Mouse (Mus musculus) gastrocnemius, postnatal 14 days (tissue): ENCODE data around the gene Cactin. TPM values are rescaled to one million over a fixed set of nuclear protein-coding genes. Genes with fewer than 3 reads are reported as not detected.
A peak's percentile ranks its signal among the peaks of the same experiment; 100 is the strongest.

ENCODE experiments used
- DNase-seq: peaks from one replicate; pipeline ENCODE4 v3.0.0; 2021; ENCODE audit warnings: mixed read lengths
- intact Hi-C: fragments of 180-260 bp; cut with DNase I; formaldehyde crosslinking; loops from one replicate; pipeline ENCODE4 v1.15.1; 2025; ENCODE audit warnings: low total_unique reads
- microRNA-seq, 2 experiments: library from miRNA; unstranded; fragments of <30 nt; microRNA quantifications; one replicate each; pipeline ENCODE4 v1.2.0; 2021
- total RNA-seq, 2 experiments: library from RNA; stranded (reverse); gene quantifications; 2 replicates each; pipeline ENCODE4 v1.2.3; 2021

Cactin gene
- total RNA-seq, 2 experiments from 2014 or later: 7.7 to 10.0 TPM

- intact Hi-C loops: no loop called here
- DNase-seq: no peak
These were observed 35.6 kb downstream of the Cactin start for GRCm38 (mm10) chr10:81356352-81356990.

GRCm38 (mm10) chr10:81356991-81357844, 36.3 kb downstream of the Cactin start, which contains the start of gene Mfsd12:
Gene Mfsd12 (plus strand): TSS chr10:81357491.
- intact Hi-C loops: no loop called here
- DNase-seq: peak; percentile 94

GRCm38 (mm10) chr10:81358209-81358608, 37.3 kb downstream of the Cactin start:
- intact Hi-C loops: no loop called here
- DNase-seq: no peak

GRCm38 (mm10) chr10:81358841-81359240, 37.9 kb downstream of the Cactin start:
- DNase-seq: no peak
- intact Hi-C loops: no loop called here

- intact Hi-C loops: no loop called here
These were observed 39.8 kb downstream of the Cactin start for GRCm38 (mm10) chr10:81360721-81361120.

GRCm38 (mm10) chr10:81362336-81362949, 41.5 kb downstream of the Cactin start:
- intact Hi-C loops: no loop called here
- DNase-seq: no peak

More at GRCm38 (mm10) chr10:81360721-81361120, 39.8 kb downstream of the Cactin start:
- no peak for DNase-seq

- intact Hi-C loops: no loop called here
- DNase-seq: no peak
These were observed 42.8 kb downstream of the Cactin start for GRCm38 (mm10) chr10:81363436-81364346.

GRCm38 (mm10) chr10:81364666-81365065, 43.8 kb downstream of the Cactin start:
- intact Hi-C loops: no loop called here
- DNase-seq: peak; percentile 50

- DNase-seq: no peak
- intact Hi-C loops: no loop called here
These were observed 44.2 kb downstream of the Cactin start for GRCm38 (mm10) chr10:81365073-81365472.

- intact Hi-C loops: no loop called here
- DNase-seq: no peak
These were observed 45.0 kb downstream of the Cactin start, which contains the start of gene 4930404N11Rik for GRCm38 (mm10) chr10:81365672-81366476. Gene 4930404N11Rik (minus strand): TSS chr10:81365816.

- DNase-seq: no peak
- intact Hi-C loops: no loop called here
These were observed 45.7 kb downstream of the Cactin start for GRCm38 (mm10) chr10:81366477-81367206.

- no peak for DNase-seq
- intact Hi-C loops: no loop called here
These were observed 46.2 kb downstream of the Cactin start for GRCm38 (mm10) chr10:81367207-81367495.

- no peak for DNase-seq
- intact Hi-C loops: no loop called here
These were observed 54.4 kb downstream of the Cactin start for GRCm38 (mm10) chr10:81375322-81375721.

Small RNAs within 50 kb of the gene (microRNA-seq; reads per million reads assigned to microRNA genes)
- gene Mir3057: 3.8 to 7.0 reads per million in 2 experiments

Other genes starting within 250 kb of the Cactin start
- gene Creb3l3, start 222.2 kb upstream of the Cactin start, total RNA-seq: 1 to 10 TPM in 1 of 2 experiments, under 1 TPM in 1; 0.53 to 1.1 TPM
- 100 to 1,000 TPM; 163 to 171 TPM for gene Map2k2, start 215.2 kb upstream of the Cactin start, total RNA-seq
- 10 to 100 TPM; 28.2 to 30.1 TPM for gene Zbtb7a, start 185.9 kb upstream of the Cactin start, total RNA-seq
- 10 to 100 TPM; 12.3 to 12.8 TPM for gene Pias4, start 153.2 kb upstream of the Cactin start, total RNA-seq
- gene Eef2, start 144.5 kb upstream of the Cactin start, total RNA-seq: 100 to 1,000 TPM; 892 to 898 TPM
- gene Dapk3, start 138.1 kb upstream of the Cactin start, total RNA-seq: 10 to 100 TPM; 21.2 to 24.8 TPM
- not detected for gene 4930442H23Rik, start 137.3 kb upstream of the Cactin start, total RNA-seq
- gene Nmrk2, start 119.1 kb upstream of the Cactin start, total RNA-seq: 1 to 10 TPM; 1.8 to 5.5 TPM
- gene Atcay, start 90.3 kb upstream of the Cactin start, total RNA-seq: under 1 TPM in 1 of 2 experiments, not detected in 1; 0.06 TPM
- 1 to 10 TPM; 1.7 to 2.5 TPM for gene Zfr2, start 87.9 kb upstream of the Cactin start, total RNA-seq
- under 1 TPM; 0.33 to 0.57 TPM for gene Matk, start 68.2 kb upstream of the Cactin start, total RNA-seq
- 10 to 100 TPM; 93.1 to 99.9 TPM for gene Mrpl54, start 54.2 kb upstream of the Cactin start, total RNA-seq
- 10 to 100 TPM; 62.8 to 71.1 TPM for gene Apba3, start 54.1 kb upstream of the Cactin start, total RNA-seq
- not detected for gene Tjp3, start 29.5 kb upstream of the Cactin start, total RNA-seq
- 10 to 100 TPM; 18.5 to 22.8 TPM for gene Pip5k1c, start 28.1 kb upstream of the Cactin start, total RNA-seq
- 1 to 10 TPM; 1.5 to 2.2 TPM for gene Tbxa2r, start 7.6 kb downstream of the Cactin start, total RNA-seq
- 1 to 10 TPM; 1.8 to 2.0 TPM for gene Gipc3, start 22.2 kb downstream of the Cactin start, total RNA-seq
- gene Hmg20b, start 29.4 kb downstream of the Cactin start, total RNA-seq: 10 to 100 TPM; 24.3 to 25.8 TPM
- 1 to 10 TPM; 3.7 to 4.0 TPM for gene Mfsd12, start 36.4 kb downstream of the Cactin start, total RNA-seq
- under 1 TPM; 0.37 to 0.42 TPM for gene 4930404N11Rik, start 44.7 kb downstream of the Cactin start, total RNA-seq
- 10 to 100 TPM; 11.9 to 15.4 TPM for gene Fzr1, start 57.4 kb downstream of the Cactin start, total RNA-seq
- 10 to 100 TPM; 38.6 to 39.8 TPM for gene Dohh, start 63.3 kb downstream of the Cactin start, total RNA-seq
- gene Gm48551, start 63.4 kb downstream of the Cactin start, total RNA-seq: under 1 TPM; 0.41 to 0.47 TPM
- under 1 TPM in 1 of 2 experiments, not detected in 1; 0.80 TPM for gene Gm48552, start 67.9 kb downstream of the Cactin start, total RNA-seq
- gene Smim24, start 71.9 kb downstream of the Cactin start, total RNA-seq: under 1 TPM; 0.45 to 0.91 TPM
- gene Nfic, start 134.5 kb downstream of the Cactin start, total RNA-seq: 100 to 1,000 TPM; 262 to 320 TPM
- under 1 TPM; 0.09 to 0.23 TPM for gene Celf5, start 161.6 kb downstream of the Cactin start, total RNA-seq
- 10 to 100 TPM; 39.1 to 47.3 TPM for gene Ncln, start 175.3 kb downstream of the Cactin start, total RNA-seq
- under 1 TPM; 0.64 to 0.86 TPM for gene S1pr4, start 179.0 kb downstream of the Cactin start, total RNA-seq
- gene Gna15, start 203.1 kb downstream of the Cactin start, total RNA-seq: 1 to 10 TPM in 1 of 2 experiments, under 1 TPM in 1; 0.60 to 1.2 TPM
- 10 to 100 TPM; 31.6 to 34.6 TPM for gene Gna11, start 224.1 kb downstream of the Cactin start, total RNA-seq
- 100 to 1,000 TPM; 660 to 698 TPM for gene Aes, start 238.4 kb downstream of the Cactin start, total RNA-seq